Mouse (Mus musculus): Measurements from ENCODE around the gene Nudt22.

Gene Nudt22

GRCm38 (mm10) chr19:6977759-6978638 is 17.9 kb downstream of the Nudt22 start:
- no peak for DNase-seq (ENCODE audit: low read depth, low spot score)

GRCm38 (mm10) chr19:6975537-6976521 is 20.1 kb downstream of the Nudt22 start, which contains the start of gene Plcb3:
Plcb3 (minus strand) TSS chr19:6976470.
- no peak for DNase-seq (ENCODE audit: low read depth, low spot score)

GRCm38 (mm10) chr19:6974211-6975205 is 21.4 kb downstream of the Nudt22 start, which contains the start of gene Ppp1r14b:
Ppp1r14b (plus strand) TSS chr19:6974968.
- no peak for DNase-seq (ENCODE audit: low read depth, low spot score)

GRCm38 (mm10) chr19:6973581-6974190 is 22.2 kb downstream of the Nudt22 start:
- no peak for DNase-seq (ENCODE audit: low read depth, low spot score)

- no peak for DNase-seq (ENCODE audit: low read depth, low spot score)
These were observed 23.5 kb downstream of the Nudt22 start for GRCm38 (mm10) chr19:6972247-6972917.

- no peak for DNase-seq (ENCODE audit: low read depth, low spot score)
These were observed 24.3 kb downstream of the Nudt22 start for GRCm38 (mm10) chr19:6971644-6972043.

GRCm38 (mm10) chr19:6970460-6971085 is 25.3 kb downstream of the Nudt22 start:
- no peak for DNase-seq (ENCODE audit: low read depth, low spot score)

GRCm38 (mm10) chr19:6969665-6970381 is 26.1 kb downstream of the Nudt22 start:
- DNase-seq (ENCODE audit: low read depth, low spot score), result no peak

GRCm38 (mm10) chr19:6969291-6969664 is 26.6 kb downstream of the Nudt22 start:
- DNase-seq (ENCODE audit: low read depth, low spot score), result no peak

- no peak for DNase-seq (ENCODE audit: low read depth, low spot score)
These were observed 27.2 kb downstream of the Nudt22 start for GRCm38 (mm10) chr19:6968491-6969271.

GRCm38 (mm10) chr19:6956461-6956860 is 39.5 kb downstream of the Nudt22 start:
- no peak for DNase-seq (ENCODE audit: low read depth, low spot score)

- DNase-seq (ENCODE audit: low read depth, low spot score), result no peak
These were observed 40.5 kb downstream of the Nudt22 start for GRCm38 (mm10) chr19:6955424-6955823.

- DNase-seq (ENCODE audit: low read depth, low spot score), result no peak
These were observed 41.9 kb downstream of the Nudt22 start for GRCm38 (mm10) chr19:6954046-6954445.

- no peak for DNase-seq (ENCODE audit: low read depth, low spot score)
These were observed 43.2 kb downstream of the Nudt22 start for GRCm38 (mm10) chr19:6952712-6953037.

- peak; percentile 39 for DNase-seq (ENCODE audit: low read depth, low spot score)
These were observed 43.8 kb downstream of the Nudt22 start for GRCm38 (mm10) chr19:6951994-6952711.

- DNase-seq (ENCODE audit: low read depth, low spot score), result peak; percentile 88
These were observed 44.4 kb downstream of the Nudt22 start for GRCm38 (mm10) chr19:6951381-6951968.

GRCm38 (mm10) chr19:6950613-6951153 is 45.2 kb downstream of the Nudt22 start:
- no peak for DNase-seq (ENCODE audit: low read depth, low spot score)
